Mouse (Mus musculus) hindbrain, embryonic 16.5 days (tissue): ENCODE results near the gene B3gnt8. TPM values are rescaled to one million over a fixed set of nuclear protein-coding genes. Genes with fewer than 3 reads are reported as not detected.

ENCODE experiments used
- ATAC-seq: fragments of 200-750 bp; cut with Nextera tagmentation; 2 replicates; pipeline ENCODE4 v1.8.0; 2017; ENCODE audit warnings: moderate TSS enrichment, moderate library complexity
- H3K27ac ChIP-seq: fragments of 300-500 bp; sonication (generic); 2 replicates; pipeline ENCODE4 v1.5.1; 2014; ENCODE audit warnings: low read depth, mild to moderate bottlenecking, control low read depth, low read length, moderate library complexity
- H3K27me3 ChIP-seq: fragments of 300-500 bp; sonication (generic); replicated peaks from 2 replicates; pipeline ENCODE4 v1.6.1; 2014; ENCODE audit warnings: low read length; ENCODE audit not compliant: control insufficient read depth, insufficient read depth
- H3K36me3 ChIP-seq: fragments of 300-500 bp; sonication (generic); 2 replicates; pipeline ENCODE4 v1.6.1; 2014; ENCODE audit warnings: mild to moderate bottlenecking, low read length, moderate library complexity, mixed read lengths; ENCODE audit not compliant: control insufficient read depth, insufficient read depth
- H3K4me1 ChIP-seq: fragments of 300-500 bp; sonication (generic); 2 replicates; pipeline ENCODE4 v1.6.1; 2014; ENCODE audit warnings: low read depth, low read length; ENCODE audit not compliant: control insufficient read depth, insufficient read depth
- H3K4me2 ChIP-seq: fragments of 300-500 bp; sonication (generic); 2 replicates; pipeline ENCODE4 v1.6.1; 2014; ENCODE audit warnings: mild to moderate bottlenecking, low read length, control low read depth, moderate library complexity
- H3K4me3 ChIP-seq: fragments of 300-500 bp; sonication (generic); 2 replicates; pipeline ENCODE4 v1.5.1; 2014; ENCODE audit warnings: mild to moderate bottlenecking, low read length, control low read depth, moderate library complexity
- H3K9ac ChIP-seq: fragments of 300-500 bp; sonication (generic); 2 replicates; pipeline ENCODE4 v1.6.1; 2014; ENCODE audit warnings: low read depth, mild to moderate bottlenecking, control low read depth, low read length, moderate library complexity
- H3K9me3 ChIP-seq: fragments of 300-500 bp; sonication (generic); 2 replicates; pipeline ENCODE4 v1.6.1; 2014; ENCODE audit warnings: mild to moderate bottlenecking, low read length, moderate library complexity; ENCODE audit not compliant: control insufficient read depth
- WGBS: fragments of 180-500 bp; shearing (Covaris S2); extraction: QIAGEN DNeasy Blood & Tissue Kit; methylation state at CpG from one replicate; pipeline ENCODE4 v1.1.7; 2014; 5-methylcytosine and 5-hydroxymethylcytosine counted together
- polyA plus RNA-seq: library from polyadenylated mRNA; unstranded; fragments of >200 nt; fragmentation: Nextera tagmentation; extraction: Ambion mirVana; gene quantifications from 2 replicates; pipeline ENCODE4 v1.2.1, GENCODE M21; 2015

B3gnt8 gene
- polyA plus RNA-seq, 1 experiment from 2014 or later: 0.89 TPM

DNA sequence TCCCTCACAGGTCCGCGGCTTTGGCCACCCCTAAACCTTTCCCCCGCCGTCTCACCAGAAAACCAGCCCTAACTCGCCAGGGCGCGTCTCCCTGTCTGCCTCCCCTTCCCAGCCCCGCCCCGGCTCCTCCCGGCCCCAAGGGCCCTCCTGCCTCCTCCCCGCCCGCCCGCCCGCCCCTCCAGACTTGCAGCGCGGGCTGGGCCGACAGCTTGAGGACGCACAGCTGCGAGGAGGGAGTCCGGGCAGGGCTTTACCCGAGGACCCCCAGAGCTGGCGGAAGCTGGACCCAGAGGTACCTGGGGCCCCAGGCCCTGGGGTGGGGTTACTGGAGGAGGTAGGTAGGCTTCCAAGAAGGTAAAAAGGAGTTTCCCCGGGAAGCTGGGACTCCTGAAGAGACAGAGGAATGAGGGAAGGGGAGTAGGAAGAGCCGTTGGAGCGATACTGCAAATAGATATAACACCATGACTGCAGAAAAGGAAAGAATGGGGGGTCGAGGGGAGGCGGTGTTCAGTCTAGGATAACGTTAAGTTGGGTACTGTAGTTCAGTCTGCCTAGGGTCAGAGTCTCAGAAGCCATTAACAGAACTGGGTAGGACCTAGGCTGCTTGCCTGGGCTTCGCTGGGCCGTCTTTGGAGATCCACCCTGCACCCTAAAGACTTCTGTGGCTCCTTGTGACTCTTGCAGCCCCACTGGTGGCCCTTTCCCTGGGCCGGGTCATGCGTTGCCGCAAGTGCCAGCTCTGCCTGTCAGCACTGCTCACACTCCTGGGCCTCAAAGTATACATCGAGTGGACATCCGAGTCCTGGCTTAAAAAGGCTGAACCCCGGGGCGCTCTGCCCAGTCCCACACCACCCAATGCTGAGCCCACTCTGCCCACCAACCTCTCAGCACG lies 1.2 kb downstream of the B3gnt8 start:
- no peak for ATAC-seq
- Histone ChIP-seq H3K36me3 (peaks cover 23% of the 10 kb centered on the region), H3K4me2 (peak overlapping the region; percentile 37), H3K4me3 (peak overlapping the region; percentile 16), H3K27ac (no peak overlapping the region), H3K4me1 (no peaks in the 10 kb centered on the region), H3K9ac (peak overlapping the region; percentile 3; the same call in 1 of the 2 replicates), H3K9me3 (no peaks in the 10 kb centered on the region), H3K27me3 (peaks cover 8% of the 10 kb centered on the region; the same call in 1 of the 2 replicates)
- 21% methylated on average over 33 of the region's 38 CpGs for WGBS

DNA sequence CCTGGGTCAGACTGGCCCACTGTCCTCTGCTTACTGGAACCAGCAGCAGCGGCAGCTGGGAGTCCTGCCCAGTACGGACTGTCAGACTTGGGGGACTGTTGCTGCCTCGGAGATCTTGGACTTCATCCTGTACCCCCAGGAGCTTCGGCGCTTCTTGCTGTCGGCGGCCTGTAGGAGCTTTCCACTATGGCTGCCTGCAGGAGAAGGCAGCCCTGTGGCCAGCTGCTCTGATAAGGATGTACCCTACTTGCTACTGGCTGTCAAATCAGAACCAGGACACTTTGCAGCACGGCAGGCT lies 1.8 kb downstream of the B3gnt8 start:
- H3K9ac ChIP-seq: no peak overlapping the region
- H3K9me3 ChIP-seq: no peaks in the 10 kb centered on the region
- peaks cover 25% of the 10 kb centered on the region for H3K36me3 ChIP-seq
- no peak for ATAC-seq
- peaks cover 8% of the 10 kb centered on the region; the same call in 1 of the 2 replicates for H3K27me3 ChIP-seq
- no peak overlapping the region for H3K27ac ChIP-seq
- no peak overlapping the region for H3K4me3 ChIP-seq
- WGBS: 71% methylated on average over 8 of the region's 8 CpGs
- H3K4me2 ChIP-seq: no peak overlapping the region
- H3K4me1 ChIP-seq: no peaks in the 10 kb centered on the region

DNA sequence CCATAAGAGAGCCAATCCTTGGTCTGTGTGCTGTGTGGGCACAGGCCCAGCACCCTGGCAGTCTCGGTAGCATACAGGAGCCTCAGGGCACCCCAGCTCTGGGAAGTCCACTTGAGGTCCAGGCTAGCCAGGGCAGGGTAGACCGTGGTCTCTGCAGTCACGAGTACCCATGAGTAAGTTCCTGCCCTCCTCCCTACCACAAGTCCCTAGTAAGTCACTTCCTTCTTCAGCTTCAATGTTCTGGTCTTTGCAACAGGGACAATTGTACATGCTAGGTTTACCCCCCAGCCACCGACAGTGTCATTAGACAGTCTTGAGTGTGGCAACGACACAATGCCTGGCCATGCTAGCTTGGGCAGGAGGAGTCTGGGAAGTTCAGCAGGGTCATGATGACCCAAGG lies 6.2 kb downstream of the B3gnt8 start:
- ATAC-seq: no peak
- no peak overlapping the region for H3K4me2 ChIP-seq
- no peak overlapping the region for H3K9ac ChIP-seq
- no peaks in the 10 kb centered on the region for H3K4me1 ChIP-seq
- WGBS: 88% methylated on average over 5 of the region's 5 CpGs
- H3K27ac ChIP-seq: no peak overlapping the region
- no peak overlapping the region for H3K4me3 ChIP-seq
- H3K36me3 ChIP-seq: peaks cover 27% of the 10 kb centered on the region
- no peaks in the 10 kb centered on the region for H3K9me3 ChIP-seq
- H3K27me3 ChIP-seq: peaks cover 8% of the 10 kb centered on the region; the same call in 1 of the 2 replicates

DNA sequence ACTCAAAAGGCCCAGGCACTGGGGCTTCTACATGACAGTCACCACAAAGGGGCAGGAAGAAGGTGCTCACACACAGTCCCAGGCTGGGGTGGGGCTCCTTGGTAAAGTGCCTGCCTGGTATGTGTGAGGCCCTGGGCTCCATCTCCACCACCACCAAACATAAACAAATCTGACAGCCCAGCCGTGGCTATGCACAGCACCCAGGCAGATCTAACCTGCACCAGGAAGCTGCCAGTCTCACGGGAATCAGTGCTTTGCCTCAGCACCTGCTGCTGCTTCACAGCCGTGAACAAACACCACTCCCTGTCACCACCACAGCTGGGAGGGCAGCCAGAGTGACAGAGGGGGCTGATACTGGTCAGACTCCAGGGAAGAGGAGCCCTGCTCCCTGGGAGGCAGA lies 9.9 kb downstream of the B3gnt8 start:
- 67% methylated on average over 3 of the region's 3 CpGs for WGBS
- no peak overlapping the region for H3K4me2 ChIP-seq
- peaks cover 12% of the 10 kb centered on the region for H3K36me3 ChIP-seq
- H3K9me3 ChIP-seq: no peaks in the 10 kb centered on the region
- no peak overlapping the region for H3K9ac ChIP-seq
- no peaks in the 10 kb centered on the region for H3K4me1 ChIP-seq
- no peak for ATAC-seq
- H3K4me3 ChIP-seq: no peak overlapping the region
- no peak overlapping the region for H3K27ac ChIP-seq
- no peaks in the 10 kb centered on the region for H3K27me3 ChIP-seq

DNA sequence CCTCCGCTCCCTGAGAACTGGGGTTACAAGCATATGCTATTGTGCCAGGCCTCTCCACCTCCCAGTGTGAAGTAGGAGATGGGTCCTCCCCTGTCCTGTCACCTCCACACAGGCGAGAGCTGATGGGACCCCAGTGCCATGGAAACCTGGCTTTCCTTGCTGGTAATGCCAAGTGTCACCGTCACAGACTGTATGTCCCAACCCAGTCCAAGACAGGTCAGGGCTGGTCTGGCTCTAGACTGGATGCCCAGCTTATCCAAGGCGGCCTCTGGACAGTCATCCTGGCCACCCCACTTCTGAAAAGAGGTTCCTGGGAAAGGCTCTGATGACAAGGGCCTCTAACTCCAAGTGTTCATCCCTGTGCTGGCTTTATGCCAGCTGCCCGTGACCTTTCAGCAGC lies 10.6 kb downstream of the B3gnt8 start:
- WGBS: 91% methylated on average over 5 of the region's 5 CpGs
- no peaks in the 10 kb centered on the region for H3K9me3 ChIP-seq
- no peaks in the 10 kb centered on the region for H3K4me1 ChIP-seq
- ATAC-seq: no peak
- peaks cover 10% of the 10 kb centered on the region for H3K36me3 ChIP-seq
- H3K27ac ChIP-seq: no peak overlapping the region
- H3K4me2 ChIP-seq: no peak overlapping the region
- H3K27me3 ChIP-seq: no peaks in the 10 kb centered on the region
- no peak overlapping the region for H3K4me3 ChIP-seq
- H3K9ac ChIP-seq: no peak overlapping the region

DNA sequence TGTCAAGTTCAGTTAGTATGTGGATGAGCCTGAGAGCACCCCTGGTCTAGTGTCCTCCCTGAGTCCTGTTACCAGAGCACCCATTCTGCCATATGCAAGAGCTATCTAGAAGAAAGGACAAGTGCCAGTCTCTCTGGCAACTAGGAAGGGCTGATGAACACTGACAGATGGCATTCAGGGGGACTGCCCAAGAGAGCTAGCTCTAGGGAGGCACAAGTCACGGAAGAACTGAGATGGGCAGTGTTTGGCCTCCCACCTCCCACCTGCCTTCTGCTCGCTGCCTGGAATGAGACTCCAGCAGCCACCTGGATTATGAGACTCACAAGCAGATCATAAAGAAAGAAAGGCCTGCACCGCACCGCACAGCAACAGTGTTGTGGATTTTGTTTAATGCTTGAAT lies 13.3 kb downstream of the B3gnt8 start:
- Histone ChIP-seq H3K9me3 (no peaks in the 10 kb centered on the region), H3K4me1 (no peaks in the 10 kb centered on the region), H3K27me3 (no peaks in the 10 kb centered on the region), H3K27ac (no peak overlapping the region), H3K9ac (no peak overlapping the region), H3K4me2 (no peak overlapping the region), H3K36me3 (peaks cover 6% of the 10 kb centered on the region), H3K4me3 (no peak overlapping the region)
- 91% methylated on average over 4 of the region's 4 CpGs for WGBS
- no peak for ATAC-seq

DNA sequence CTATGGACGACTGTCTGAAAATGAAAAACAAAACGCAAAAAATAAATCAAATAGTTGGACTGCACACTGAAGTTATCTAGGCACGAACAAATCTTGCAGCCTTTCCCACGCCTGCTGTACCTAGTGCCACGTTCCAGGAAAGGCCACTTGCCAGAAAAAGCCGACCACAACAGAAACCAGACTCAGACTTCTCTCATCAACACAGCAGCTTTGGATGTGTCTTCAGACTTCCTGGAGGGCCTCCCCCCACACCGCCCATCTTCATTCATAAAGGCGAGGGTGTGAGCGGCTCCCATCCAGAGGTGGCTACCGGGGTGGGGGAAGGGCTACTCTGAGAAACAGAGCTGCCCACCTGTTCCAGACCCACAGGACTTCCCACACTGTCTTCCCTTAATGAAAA lies 17.7 kb downstream of the B3gnt8 start:
- no peak for ATAC-seq
- Histone ChIP-seq H3K4me1 (no peaks in the 10 kb centered on the region), H3K9ac (no peak overlapping the region), H3K27me3 (no peaks in the 10 kb centered on the region), H3K4me3 (no peak overlapping the region), H3K27ac (no peak overlapping the region), H3K36me3 (no peaks in the 10 kb centered on the region), H3K9me3 (no peaks in the 10 kb centered on the region), H3K4me2 (no peak overlapping the region)
- 79% methylated on average over 10 of the region's 10 CpGs for WGBS

DNA sequence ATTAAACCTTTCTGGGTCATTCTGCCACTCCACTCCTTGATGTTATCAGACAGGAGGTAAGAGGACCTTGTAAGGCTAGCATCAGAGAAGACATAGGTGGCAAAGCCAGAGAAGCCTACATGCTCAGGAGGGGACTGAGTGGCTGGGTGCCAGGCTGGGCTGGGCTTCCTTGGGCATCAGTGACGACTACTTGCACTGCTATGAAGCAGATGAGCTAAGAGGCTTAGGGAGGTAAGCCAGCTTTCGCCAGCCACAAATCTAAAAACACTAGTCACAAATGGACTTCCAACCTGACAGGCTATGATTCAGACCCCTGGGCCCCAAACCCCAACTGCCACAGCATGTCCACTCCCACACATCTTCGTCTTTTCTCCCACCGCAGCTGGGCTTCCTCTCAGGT lies 18.2 kb downstream of the B3gnt8 start:
- Histone ChIP-seq H3K4me1 (no peaks in the 10 kb centered on the region), H3K27ac (no peak overlapping the region), H3K4me2 (no peak overlapping the region), H3K36me3 (no peaks in the 10 kb centered on the region), H3K4me3 (no peak overlapping the region), H3K27me3 (no peaks in the 10 kb centered on the region), H3K9ac (no peak overlapping the region), H3K9me3 (no peaks in the 10 kb centered on the region)
- 69% methylated on average over 4 of the region's 4 CpGs for WGBS
- ATAC-seq: no peak

DNA sequence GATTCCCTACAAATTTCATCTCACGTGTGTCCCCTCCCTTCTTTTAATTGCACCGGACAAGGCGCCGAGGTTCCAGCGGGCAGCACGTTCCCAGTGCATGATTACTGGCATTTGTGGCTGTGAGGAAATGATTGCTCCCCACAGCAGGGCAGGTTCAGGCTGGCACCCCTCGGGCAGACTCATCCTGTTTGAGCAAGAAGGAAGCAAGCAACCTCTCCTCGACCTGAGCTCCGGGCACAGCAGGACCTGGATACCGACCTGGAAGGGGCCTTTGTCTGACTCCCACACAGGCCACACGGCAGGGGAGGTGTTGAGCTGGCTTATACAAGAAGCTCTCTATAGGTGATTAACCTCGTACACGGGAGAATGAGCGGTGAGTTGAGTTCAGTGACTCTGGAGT lies 18.6 kb downstream of the B3gnt8 start:
- Histone ChIP-seq H3K9ac (no peak overlapping the region), H3K4me1 (no peaks in the 10 kb centered on the region), H3K4me2 (no peak overlapping the region), H3K27me3 (no peaks in the 10 kb centered on the region), H3K9me3 (no peaks in the 10 kb centered on the region), H3K4me3 (no peak overlapping the region), H3K27ac (no peak overlapping the region), H3K36me3 (no peaks in the 10 kb centered on the region)
- no peak for ATAC-seq
- WGBS: 54% methylated on average over 14 of the region's 14 CpGs
